Mouse (Mus musculus): ENCODE results near the gene Aste1. TPM values are rescaled to one million over a fixed set of nuclear protein-coding genes. Genes with fewer than 3 reads are reported as not detected.

The Aste1 gene
- polyA plus RNA-seq (2012; rRNA removed): 4.8 and 8.3 TPM in 2 replicates

- under 1% methylated on average over 44 of the region's 44 CpGs for WGBS
These were observed at the start of gene Aste1, which contains the start of gene Nek11 for GRCm38 (mm10) chr9:105395218-105395627. Gene Aste1 (plus strand): TSS chr9:105395392. Gene Nek11 (minus strand): TSS chr9:105395524.

DNA sequence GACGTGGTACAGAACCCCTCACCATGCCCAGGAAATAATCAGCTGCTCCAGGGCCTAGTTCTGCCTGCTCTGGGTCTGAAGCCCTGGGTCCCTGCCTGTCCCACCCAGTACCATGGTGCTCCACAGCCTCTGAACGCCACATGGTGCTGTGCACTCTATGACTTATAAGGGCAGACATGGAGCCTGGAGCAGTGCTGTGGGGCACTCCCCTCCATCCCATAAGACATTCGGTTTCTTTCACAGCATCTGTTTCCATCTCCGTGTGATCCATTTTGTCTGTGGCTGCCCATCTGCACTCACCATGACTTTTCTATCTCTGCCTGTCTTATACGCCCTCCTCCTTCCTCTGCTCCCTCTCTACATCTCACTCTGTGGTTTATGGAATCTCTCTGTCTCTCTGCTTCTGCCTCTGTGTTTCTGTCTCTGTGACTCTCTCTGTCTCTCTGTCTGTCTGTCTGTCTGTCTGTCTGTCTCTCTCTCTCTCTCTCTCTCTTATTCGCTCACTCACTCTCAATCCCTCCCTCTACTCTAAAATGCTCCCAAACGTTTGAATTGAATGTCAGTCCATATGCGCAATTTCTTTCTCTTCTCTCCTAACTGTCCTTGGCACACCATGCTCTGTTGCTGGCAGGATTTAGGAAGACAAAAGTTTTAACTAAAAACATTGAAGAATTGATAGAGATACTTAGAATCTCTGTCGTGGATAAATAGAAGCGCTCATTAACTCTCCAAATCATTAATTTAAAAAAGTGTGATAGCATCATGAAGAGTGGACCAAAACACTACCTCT lies 46.8 kb upstream of the Aste1 start:
- DNase-seq (ENCODE audit: low read depth, low spot score): no peak
- 72% methylated on average over 10 of the region's 10 CpGs for WGBS

More at GRCm38 (mm10) chr9:105395218-105395627, at the start of gene Aste1, which contains the start of gene Nek11:
- peak; percentile 75 for DNase-seq (ENCODE audit: low read depth, low spot score)

GRCm38 (mm10) chr9:105349034-105349433 lies 46.2 kb upstream of the Aste1 start:
- DNase-seq (ENCODE audit: low read depth, low spot score): no peak
- WGBS: 62% methylated on average over 5 of the region's 5 CpGs

DNA sequence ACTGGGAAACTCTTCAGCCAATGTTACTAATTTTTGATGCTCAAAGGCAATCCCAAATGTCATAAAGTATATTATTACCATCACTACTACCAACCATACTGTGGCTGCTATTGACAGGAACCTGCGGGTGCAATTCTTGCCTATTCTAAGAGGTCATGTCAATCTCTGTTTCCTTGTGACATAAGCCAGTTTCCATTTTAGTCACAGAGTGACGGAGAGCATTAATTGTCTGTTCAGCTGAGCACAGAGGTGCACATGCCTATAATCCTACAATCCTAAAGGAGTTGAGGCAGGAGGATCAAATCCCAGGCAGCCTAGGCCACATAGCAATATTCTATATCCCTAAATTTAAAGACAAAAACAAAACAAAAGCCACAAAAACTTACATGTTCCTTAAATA lies 33.0 kb upstream of the Aste1 start:
- no peak for DNase-seq (ENCODE audit: low read depth, low spot score)
- WGBS: 71% methylated on average over 2 of the region's 2 CpGs

DNA sequence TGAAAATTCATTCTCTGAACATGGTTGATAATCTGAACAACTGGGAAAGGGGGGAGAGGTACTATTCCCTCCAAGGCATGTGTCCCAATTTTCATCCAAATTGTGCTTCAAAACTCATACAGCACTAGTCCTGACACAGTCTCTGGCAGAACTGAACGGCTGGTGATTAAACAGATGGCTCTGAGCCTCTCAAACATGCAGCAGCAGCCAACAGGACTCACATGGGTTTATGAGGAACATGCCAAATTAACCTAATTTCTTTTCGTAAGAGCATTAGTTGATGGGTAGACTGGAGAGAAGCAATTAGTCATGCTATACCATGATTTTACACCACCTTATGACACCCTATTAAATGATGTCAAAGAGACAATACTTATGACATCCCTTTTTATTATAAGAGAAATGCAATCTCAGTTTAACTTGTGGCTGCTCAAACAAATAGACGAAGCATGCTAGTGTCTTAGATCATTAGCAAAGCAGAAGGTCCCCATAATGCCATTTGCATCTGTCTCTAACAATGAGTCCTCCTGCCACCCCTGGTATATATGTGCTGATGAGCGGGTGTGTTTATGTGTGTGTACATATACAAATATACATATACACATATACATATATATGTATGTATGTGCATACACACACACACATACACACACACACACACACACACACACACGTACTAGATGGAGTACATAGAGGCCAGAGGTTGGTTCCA lies 31.5 kb upstream of the Aste1 start:
- WGBS: 70% methylated on average over 5 of the region's 5 CpGs
- DNase-seq (ENCODE audit: low read depth, low spot score): no peak

- DNase-seq (ENCODE audit: low read depth, low spot score): no peak
- 93% methylated on average over 4 of the region's 4 CpGs for WGBS
These were observed 29.0 kb upstream of the Aste1 start for GRCm38 (mm10) chr9:105366199-105366598.

DNA sequence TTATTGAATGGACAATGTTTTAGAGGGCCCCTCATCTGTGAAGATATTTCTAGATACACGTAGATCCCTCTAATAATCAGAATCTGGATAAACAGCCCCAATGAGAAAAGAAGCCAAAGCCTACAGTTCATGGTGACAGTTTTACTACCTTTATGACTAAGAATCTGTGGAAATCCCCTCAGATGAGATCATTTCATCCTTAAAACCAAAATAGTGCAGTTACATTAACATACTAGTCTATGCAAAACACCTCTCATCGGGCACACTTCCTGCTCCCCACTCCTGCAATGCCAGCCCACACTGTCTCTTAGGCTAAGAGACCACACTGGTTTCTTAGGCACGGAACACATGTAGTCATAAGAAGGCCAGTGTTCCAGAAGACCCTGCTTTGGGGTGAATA lies 26.6 kb upstream of the Aste1 start:
- 61% methylated on average over 3 of the region's 3 CpGs for WGBS
- no peak for DNase-seq (ENCODE audit: low read depth, low spot score)

DNA sequence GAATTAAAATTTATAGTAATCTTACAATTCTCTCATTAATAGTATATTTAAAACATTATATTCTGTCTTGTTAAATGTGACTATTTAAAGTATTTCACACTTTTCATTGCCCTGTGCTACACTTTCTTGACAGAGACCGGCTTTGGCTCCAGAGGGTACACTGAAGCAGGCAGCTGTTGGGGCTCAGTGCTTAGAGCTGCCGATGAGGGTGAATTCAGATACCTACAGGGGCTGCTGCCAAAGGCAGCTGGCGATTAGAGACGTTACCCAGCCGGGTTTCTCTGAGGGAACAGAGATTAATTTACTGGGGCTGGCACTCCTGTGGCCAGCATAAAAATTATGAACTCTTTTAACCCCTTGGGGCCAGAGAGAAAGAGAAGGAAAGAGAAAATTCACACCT lies 20.8 kb upstream of the Aste1 start:
- WGBS: 51% methylated on average over 5 of the region's 5 CpGs
- DNase-seq (ENCODE audit: low read depth, low spot score): no peak

DNA sequence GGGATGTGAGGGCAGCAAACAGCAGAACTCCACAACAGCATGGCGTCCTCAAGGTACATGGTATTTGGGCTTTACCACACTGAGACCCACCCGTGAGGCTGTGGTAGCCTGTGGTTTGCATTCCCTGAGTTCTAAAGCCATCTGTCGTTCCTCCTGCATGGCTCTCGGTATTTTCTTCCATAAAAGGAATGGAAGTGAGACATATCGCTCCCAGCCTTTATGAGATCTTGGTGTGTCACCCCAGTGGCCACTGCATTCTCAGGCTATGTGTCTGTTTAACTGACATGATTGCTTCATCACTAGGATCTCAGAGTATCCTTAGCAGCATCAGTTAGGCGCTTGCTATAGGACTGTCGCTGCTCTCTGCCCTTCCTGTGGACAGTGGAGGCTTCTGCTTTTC lies 18.8 kb upstream of the Aste1 start:
- DNase-seq (ENCODE audit: low read depth, low spot score): no peak
- whole genome bisulfite sequencing: 64% methylated on average over 7 of the region's 7 CpGs

DNA sequence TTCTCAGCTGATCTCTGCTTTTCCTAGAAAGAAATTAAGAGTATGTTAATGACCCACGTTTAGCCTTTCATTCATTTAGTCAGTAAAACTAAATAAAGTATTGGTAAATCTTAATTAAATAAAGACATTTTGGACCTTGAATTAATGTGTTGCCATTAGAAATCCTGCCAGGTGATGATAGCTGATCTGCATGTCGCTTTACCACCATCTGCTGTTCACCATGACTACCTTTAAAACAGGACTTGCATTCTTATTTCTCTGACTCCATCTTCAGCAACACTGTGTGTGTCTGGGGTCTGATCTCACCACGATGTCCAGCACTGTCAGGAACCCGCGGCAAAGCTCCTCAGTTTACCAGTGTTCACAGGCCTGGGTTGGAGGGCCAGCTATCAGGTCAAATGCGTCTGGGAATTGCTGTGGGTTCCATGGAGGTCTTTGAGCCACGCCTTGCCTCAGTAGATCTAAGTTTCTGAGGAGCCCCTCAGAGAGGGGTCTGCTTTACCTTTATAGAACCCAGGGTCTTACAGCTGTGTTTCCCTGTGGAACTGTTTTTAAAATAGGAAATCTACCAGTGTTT lies 18.1 kb upstream of the Aste1 start:
- DNase-seq (ENCODE audit: low read depth, low spot score): no peak
- 72% methylated on average over 7 of the region's 7 CpGs for WGBS

DNA sequence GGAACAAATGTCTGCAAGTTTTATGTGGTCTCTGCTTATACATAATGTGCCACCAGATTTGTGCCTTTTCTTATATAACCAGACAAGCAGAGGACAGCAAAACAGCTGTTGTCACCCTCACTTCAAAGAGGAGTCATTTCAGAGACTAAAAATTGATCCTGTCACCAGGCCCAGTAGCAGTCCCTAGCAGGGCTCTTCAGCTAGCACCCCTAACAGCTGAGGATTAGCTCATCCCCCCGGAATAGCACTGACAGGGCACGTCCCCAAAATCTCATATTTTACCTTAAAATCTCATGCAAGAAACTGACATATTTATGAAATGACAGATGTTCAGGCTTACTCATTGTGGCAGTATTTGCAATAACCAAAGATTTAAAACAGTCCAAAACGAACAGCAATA lies 17.6 kb upstream of the Aste1 start:
- no peak for DNase-seq (ENCODE audit: low read depth, low spot score)
- 60% methylated on average over 3 of the region's 3 CpGs for WGBS

- 85% methylated on average over 8 of the region's 8 CpGs for WGBS
- DNase-seq (ENCODE audit: low read depth, low spot score): no peak
These were observed 15.6 kb upstream of the Aste1 start for GRCm38 (mm10) chr9:105379533-105380145.

DNA sequence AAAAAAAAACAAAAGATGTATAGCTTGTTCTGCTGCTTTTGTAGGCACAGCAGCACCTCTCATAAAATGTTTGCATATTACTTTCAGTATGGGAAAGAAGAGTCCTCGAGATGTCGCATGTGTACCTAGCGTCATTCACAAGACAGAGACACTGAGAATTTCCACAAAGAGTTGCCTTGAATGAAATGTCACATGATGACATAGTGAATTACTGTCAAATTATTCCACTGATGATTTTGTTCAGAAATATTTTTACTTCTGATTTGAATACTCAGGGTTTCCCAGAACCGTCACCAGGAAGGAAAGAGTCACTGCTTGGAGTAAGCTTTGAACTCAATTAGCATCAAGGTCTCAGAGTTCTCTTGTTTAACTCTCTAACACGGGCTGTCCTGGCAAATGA lies 7.8 kb upstream of the Aste1 start:
- no peak for DNase-seq (ENCODE audit: low read depth, low spot score)
- WGBS: 67% methylated on average over 5 of the region's 5 CpGs

DNA sequence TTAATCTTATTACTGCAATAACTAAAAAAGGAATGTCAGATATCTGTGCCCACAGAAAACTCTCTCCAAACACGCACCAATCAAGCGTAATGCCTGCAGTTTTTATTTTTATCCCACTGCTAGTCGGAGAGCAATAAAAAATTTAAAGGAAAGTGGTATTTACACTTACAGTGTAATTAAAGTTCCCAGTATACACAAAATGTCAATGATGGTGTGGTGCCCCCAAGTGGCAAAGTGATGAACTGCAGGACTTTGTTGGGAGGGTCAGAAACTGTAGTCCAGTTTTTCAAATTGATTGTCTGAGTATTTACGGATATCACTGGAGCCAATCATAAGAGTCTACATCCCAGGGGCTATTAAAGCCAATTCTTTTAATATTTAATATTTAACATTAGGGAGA lies 5.9 kb upstream of the Aste1 start:
- peak; percentile 40 for DNase-seq (ENCODE audit: low read depth, low spot score)
- 7% methylated on average over 4 of the region's 4 CpGs for WGBS

GRCm38 (mm10) chr9:105390616-105391015 lies 4.6 kb upstream of the Aste1 start:
- 69% methylated on average over 4 of the region's 5 CpGs for WGBS
- no peak for DNase-seq (ENCODE audit: low read depth, low spot score)

- WGBS: 15% methylated on average over 11 of the region's 11 CpGs
- no peak for DNase-seq (ENCODE audit: low read depth, low spot score)
These were observed 472 bp upstream of the Aste1 start for GRCm38 (mm10) chr9:105394720-105395119.

GRCm38 (mm10) chr9:105408549-105408948 lies 13.4 kb downstream of the Aste1 start:
- 90% methylated on average over 6 of the region's 6 CpGs for WGBS
- DNase-seq (ENCODE audit: low read depth, low spot score): no peak

- DNase-seq (ENCODE audit: low read depth, low spot score): no peak
- 80% methylated on average over 13 of the region's 13 CpGs for WGBS
These were observed 63.8 kb downstream of the Aste1 start for GRCm38 (mm10) chr9:105459032-105459431.

DNA sequence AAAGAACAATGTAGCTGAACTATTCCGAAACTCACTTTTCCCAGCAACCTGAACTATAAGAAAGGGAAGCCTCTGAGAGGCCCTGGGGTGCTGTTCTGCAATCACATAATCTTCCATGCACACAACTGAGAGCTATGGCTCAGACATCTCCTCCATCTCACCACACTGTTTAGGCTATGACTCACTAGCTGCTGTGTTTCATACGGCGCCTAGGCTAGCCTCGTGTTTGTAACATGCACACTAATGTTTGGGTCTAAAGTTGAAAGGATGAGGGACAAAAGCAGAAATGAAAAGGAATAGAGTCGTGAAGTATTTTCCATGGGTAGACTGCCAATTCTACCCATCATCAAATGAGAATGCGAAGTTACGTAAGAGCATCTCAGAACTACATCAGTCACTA lies 66.3 kb downstream of the Aste1 start:
- 86% methylated on average over 7 of the region's 7 CpGs for WGBS
- no peak for DNase-seq (ENCODE audit: low read depth, low spot score)

Data from large intestine, adult 2 months (tissue).